Mouse (Mus musculus) ovary, postnatal 36 days (tissue): Measurements from ENCODE around the gene Cdca5.
A peak's percentile ranks its signal among the peaks of the same experiment; 100 is the strongest.

Experiments used
- DNase-seq: peaks from one replicate; pipeline ENCODE4 v3.0.0; 2022; ENCODE audit warnings: low spot score, mixed read lengths

Cdca5 gene

GRCm38 (mm10) chr19:6141394-6141749 lies 56.6 kb downstream of the Cdca5 start, which contains the start of gene Arl2:
TSS of gene Arl2 (minus strand) at chr19:6141548.
- peak; percentile 55 for DNase-seq
